Mouse (Mus musculus) CH12.LX (cell line): ENCODE measurements around the gene Gm5142. TPM values are rescaled to one million over a fixed set of nuclear protein-coding genes. Genes with fewer than 3 reads are reported as not detected.

Experiments
- DNase-seq: peaks from one replicate; pipeline ENCODE4 v3.0.0-alpha.2; 2013; ENCODE audit errors: extremely low read depth
- H3K27ac ChIP-seq: 2 replicates; pipeline ENCODE4 v1.5.1; 2012; ENCODE audit warnings: low read depth, mild to moderate bottlenecking, control low read depth, moderate library complexity; ENCODE audit not compliant: insufficient read depth
- H3K27me3 ChIP-seq: replicated peaks from 2 replicates; pipeline ENCODE3; 2012; ENCODE audit warnings: inconsistent platforms
- H3K36me3 ChIP-seq, 2 experiments: replicated peaks in 1 of 2; 2 replicates each; pipeline versions ENCODE3 to v1.6.1; 2012; ENCODE audit warnings: inconsistent platforms in 1 of 2, low read length in 1 of 2, mild to moderate bottlenecking in 1 of 2, mixed read lengths in 1 of 2, moderate library complexity in 1 of 2; ENCODE audit not compliant: control insufficient read depth in 1 of 2, insufficient read depth in 1 of 2
- H3K4me1 ChIP-seq, 2 experiments: 2 replicates each; pipeline ENCODE4 v1.6.1; 2012; ENCODE audit warnings: inconsistent platforms in 1 of 2, moderate library complexity in 1 of 2; ENCODE audit not compliant: insufficient read depth in 2 of 2, control insufficient read depth in 1 of 2
- H3K4me2 ChIP-seq: 2 replicates; pipeline ENCODE4 v1.6.1; 2012; ENCODE audit warnings: low read depth, mild to moderate bottlenecking, control low read depth; ENCODE audit not compliant: poor library complexity, insufficient read depth, severe bottlenecking
- H3K4me3 ChIP-seq, 3 experiments: fragments of 150-350 bp in 1 of 3; sonication (generic) in 1 of 3; replicated peaks in 1 of 3; 2 replicates each; pipeline versions ENCODE3 to v1.5.1; 2011 to 2012; ENCODE audit warnings: low read depth in 2 of 3, low read length in 2 of 3, mild to moderate bottlenecking in 2 of 3, moderate library complexity in 2 of 3, control low read depth in 1 of 3, improper control_type of control experiment in 1 of 3, inconsistent platforms in 1 of 3, mixed read lengths in 1 of 3; ENCODE audit not compliant: poor library complexity in 1 of 3
- H3K79me2 ChIP-seq: replicated peaks from 2 replicates; pipeline ENCODE4 v1.6.1; 2012; ENCODE audit warnings: mild to moderate bottlenecking, moderate library complexity; ENCODE audit not compliant: control insufficient read depth, poor library complexity, insufficient read depth, severe bottlenecking; ENCODE audit errors: extremely low read depth
- H3K9ac ChIP-seq: 2 replicates; pipeline ENCODE4 v1.6.1; 2012; ENCODE audit warnings: low read depth, mild to moderate bottlenecking, control low read depth, moderate library complexity; ENCODE audit not compliant: insufficient read depth
- H3K9me3 ChIP-seq: replicated peaks from 2 replicates; pipeline ENCODE3; 2012; ENCODE audit warnings: low read length, inconsistent platforms, mixed read lengths
- CHD2 ChIP-seq: IDR thresholded peaks from 2 replicates; pipeline ENCODE4 v1.6.1; 2011; ENCODE audit warnings: low read length, improper control_type of control experiment
- CTCF ChIP-seq, 2 experiments: IDR thresholded peaks in 1 of 2; conservative IDR thresholded peaks in 1 of 2; 2 replicates each; pipeline ENCODE4 v1.5.1; 2011 to 2012; ENCODE audit warnings: low read depth in 2 of 2, low read length in 2 of 2, improper control_type of control experiment in 1 of 2, inconsistent platforms in 1 of 2, mild to moderate bottlenecking in 1 of 2, moderate library complexity in 1 of 2
- E2F4 ChIP-seq: IDR thresholded peaks from 2 replicates; pipeline ENCODE4 v1.6.1; 2011; ENCODE audit warnings: low read depth, low read length, improper control_type of control experiment; ENCODE audit not compliant: insufficient replicate concordance
- EP300 ChIP-seq: IDR thresholded peaks from 2 replicates; pipeline ENCODE4 v1.6.1; 2011; ENCODE audit warnings: low read length, improper control_type of control experiment
- JUND ChIP-seq: conservative IDR thresholded peaks from 2 replicates; pipeline ENCODE4 v1.6.1; 2011; ENCODE audit warnings: low read depth, low read length, improper control_type of control experiment
- KAT2A ChIP-seq: IDR thresholded peaks from 2 replicates; pipeline ENCODE4 v1.6.1; 2012; ENCODE audit warnings: low read length, improper control_type of control experiment, inconsistent platforms; ENCODE audit not compliant: insufficient replicate concordance
- MAX ChIP-seq: IDR thresholded peaks from 2 replicates; pipeline ENCODE4 v1.6.1; 2011; ENCODE audit warnings: low read length, improper control_type of control experiment
- MEF2A ChIP-seq: IDR thresholded peaks from 2 replicates; pipeline ENCODE4 v1.6.1; 2014; ENCODE audit warnings: low read depth, mild to moderate bottlenecking, inconsistent platforms, low read length, improper control_type of control experiment, borderline replicate concordance
- NRF1 ChIP-seq: IDR thresholded peaks from 2 replicates; pipeline ENCODE4 v1.6.1; 2014; ENCODE audit warnings: low read depth, mild to moderate bottlenecking, inconsistent platforms, low read length, improper control_type of control experiment, moderate library complexity
- PAX5 ChIP-seq: IDR thresholded peaks from 2 replicates; pipeline ENCODE4 v1.6.1; 2012; ENCODE audit warnings: low read length, inconsistent platforms, mixed read lengths
- POLR2A ChIP-seq: IDR thresholded peaks from 2 replicates; pipeline ENCODE4 v1.6.1; 2011; ENCODE audit warnings: low read depth, mild to moderate bottlenecking, improper control_type of control experiment, low read length
- RAD21 ChIP-seq: IDR thresholded peaks from 2 replicates; pipeline ENCODE4 v1.6.1; 2011; ENCODE audit warnings: low read depth, mild to moderate bottlenecking, low read length, improper control_type of control experiment, moderate library complexity
- SMC3 ChIP-seq: IDR thresholded peaks from 2 replicates; pipeline ENCODE4 v1.6.1; 2011; ENCODE audit warnings: low read depth, low read length, improper control_type of control experiment
- TCF12 ChIP-seq: IDR thresholded peaks from 2 replicates; pipeline ENCODE4 v1.6.1; 2014; ENCODE audit warnings: low read depth, mild to moderate bottlenecking, inconsistent platforms, low read length, improper control_type of control experiment
- UBTF ChIP-seq: IDR thresholded peaks from 2 replicates; pipeline ENCODE4 v1.6.1; 2012; ENCODE audit warnings: low read depth, mild to moderate bottlenecking, inconsistent platforms, low read length, improper control_type of control experiment, moderate library complexity
- USF1 ChIP-seq: IDR thresholded peaks from 2 replicates; pipeline ENCODE4 v1.6.1; 2014; ENCODE audit warnings: low read depth, mild to moderate bottlenecking, inconsistent platforms, low read length, improper control_type of control experiment
- USF2 ChIP-seq: conservative IDR thresholded peaks from 2 replicates; pipeline ENCODE4 v1.6.1; 2011; ENCODE audit warnings: low read depth, low read length, improper control_type of control experiment
- ZKSCAN1 ChIP-seq: IDR thresholded peaks from 2 replicates; pipeline ENCODE4 v1.6.1; 2012; ENCODE audit warnings: low read depth, inconsistent platforms, low read length, improper control_type of control experiment, borderline replicate concordance
- ZMIZ1 ChIP-seq: IDR thresholded peaks from 2 replicates; pipeline ENCODE4 v1.6.1; 2012; ENCODE audit warnings: low read depth, mild to moderate bottlenecking, inconsistent platforms, low read length, improper control_type of control experiment
- dilution Hi-C: fragments of 300-500 bp; cut with MboI; formaldehyde crosslinking; loops from 2 replicates; pipeline ENCODE4 v1.14.3; 2020; ENCODE audit warnings: low sequenced_read_pairs; ENCODE audit not compliant: extremely low pct_unique_long_range_greater_than_20kb, extremely low pct_ligation_motif_present
- in situ Hi-C: fragments of 300-500 bp; cut with MboI; formaldehyde crosslinking; loops from 3 replicates; pipeline ENCODE4 v1.14.3; 2019; ENCODE audit warnings: low sequenced_read_pairs, low pct_ligation_motif_present, low pct_unique_long_range_greater_than_20kb, mixed read lengths
- polyA plus RNA-seq: library from polyadenylated mRNA; unstranded; fragments of >175 nt; gene quantifications from 2 replicates; pipeline ENCODE4 v1.2.1, GENCODE M21; 2012; ENCODE audit warnings: low read depth; ENCODE audit not compliant: insufficient read length
- total RNA-seq, 2 experiments: library from RNA; depleted of rRNA; stranded (reverse); fragments of 300-350 nt in 1 of 2; fragments of >200 nt in 1 of 2; gene quantifications; 2 replicates each; pipeline ENCODE4 v1.2.3; 2012 to 2014

Gm5142 gene
- total and polyA plus RNA-seq, 3 experiments, result not detected

DNA sequence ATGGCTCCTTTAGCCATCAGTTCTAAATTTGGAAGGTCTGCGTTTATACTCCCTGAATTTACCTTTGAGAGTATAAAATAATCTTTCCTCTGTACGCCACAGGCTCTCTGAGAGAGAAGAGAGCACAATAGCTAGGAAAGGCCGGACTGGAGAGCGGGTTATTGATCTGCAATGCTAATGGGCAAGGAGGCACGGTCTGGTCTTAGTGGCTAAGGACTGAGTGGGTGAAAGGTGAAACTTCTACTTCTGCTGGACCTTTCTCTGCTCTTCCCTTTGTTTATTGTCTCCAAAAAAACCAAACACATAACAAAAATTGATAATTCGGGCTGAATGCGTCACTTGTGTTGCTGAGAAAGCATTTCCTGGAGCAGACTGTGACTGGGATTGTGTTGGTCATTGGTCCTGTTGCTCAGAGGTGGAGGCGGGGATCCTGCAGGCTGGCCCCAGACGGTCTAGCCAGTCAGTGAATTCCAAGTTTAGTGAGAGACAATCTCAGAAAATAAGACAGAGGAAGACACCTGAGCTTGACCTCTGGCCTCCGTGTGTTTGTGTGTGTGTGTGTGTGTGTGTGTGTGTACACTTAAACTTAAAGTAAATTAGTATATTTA is 27.5 kb upstream of the Gm5142 start:
- no peak overlapping the region for H3K4me3 ChIP-seq
- H3K9ac ChIP-seq, result no peak overlapping the region
- TF ChIP-seq CTCF (conservative IDR thresholded peaks at IDR 0.05 in 1 of 2, IDR thresholded peaks at IDR 0.05 in 1 of 2; ENCODE audit: low read depth in 2 of 2, low read length in 2 of 2) (no peak), TCF12 (no peak), ZMIZ1 (no peak), JUND (no peak), SMC3 (no peak), RAD21 (no peak)
- peaks cover 17% of the 10 kb centered on the region for H3K79me2 ChIP-seq
- H3K9me3 ChIP-seq, result no peaks in the 10 kb centered on the region
- no peaks in the 10 kb centered on the region for H3K27me3 ChIP-seq
- no peak overlapping the region for H3K4me2 ChIP-seq
- H3K36me3 ChIP-seq, result peaks cover 5 to 31% of the 10 kb centered on the region in 2 experiments
- DNase-seq, result no peak
- in situ Hi-C loops, result no loop called here
- H3K4me1 ChIP-seq, result peaks cover 2 to 63% of the 10 kb centered on the region in 2 experiments
- dilution Hi-C loops, result no loop called here
- H3K27ac ChIP-seq, result no peak overlapping the region

DNA sequence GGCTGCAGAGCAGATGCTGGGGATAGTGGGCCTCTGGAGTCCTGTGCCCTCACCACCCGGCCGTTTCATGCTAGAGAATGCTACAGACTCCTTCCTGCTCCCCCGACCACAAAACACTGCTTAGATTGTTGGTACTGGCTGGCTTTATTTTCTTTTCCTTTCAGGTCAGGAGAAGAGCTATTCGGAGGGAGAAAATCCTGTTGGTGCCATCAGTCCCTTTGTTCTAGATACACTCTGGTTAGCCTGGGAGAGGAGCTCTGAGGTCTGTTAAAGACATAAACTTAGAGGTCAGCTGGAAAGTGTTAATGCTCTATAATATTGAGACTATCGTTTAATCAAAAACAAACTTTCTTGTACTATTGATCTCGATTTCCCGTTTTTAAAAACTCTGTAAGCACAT is 26.9 kb upstream of the Gm5142 start:
- peaks cover 17% of the 10 kb centered on the region for H3K79me2 ChIP-seq
- H3K36me3 ChIP-seq, result peaks cover 2 to 30% of the 10 kb centered on the region in 2 experiments
- H3K27ac ChIP-seq, result no peak overlapping the region
- in situ Hi-C loops, result no loop called here
- H3K9me3 ChIP-seq, result no peaks in the 10 kb centered on the region
- no peak overlapping the region for H3K4me2 ChIP-seq
- H3K9ac ChIP-seq, result no peak overlapping the region
- dilution Hi-C loops, result no loop called here
- H3K4me1 ChIP-seq, result peaks cover 2 to 67% of the 10 kb centered on the region in 2 experiments
- H3K4me3 ChIP-seq, result no peak overlapping the region
- no peaks in the 10 kb centered on the region for H3K27me3 ChIP-seq
- TF ChIP-seq ZKSCAN1, result no peak
- TF ChIP-seq RAD21, result no peak
- no peak for TF ChIP-seq MAX
- no peak for TF ChIP-seq USF2
- TF ChIP-seq UBTF, result no peak
- TF ChIP-seq NRF1, result no peak
- TF ChIP-seq TCF12, result no peak
- no peak for TF ChIP-seq MEF2A
- TF ChIP-seq KAT2A, result no peak
- TF ChIP-seq PAX5, result no peak
- TF ChIP-seq POLR2A, result no peak
- TF ChIP-seq USF1, result no peak
- no peak for TF ChIP-seq E2F4
- no peak for TF ChIP-seq EP300
- no peak for TF ChIP-seq CHD2
- TF ChIP-seq, all 38 proteins: peak for 0
- no peak for DNase-seq
